Mouse (Mus musculus): Measurements from ENCODE around the gene Tbc1d13. TPM values are rescaled to one million over a fixed set of nuclear protein-coding genes. Genes with fewer than 3 reads are reported as not detected.

The Tbc1d13 gene
- polyA plus RNA-seq, 1 experiment from 2014 or later: 5.4 TPM

- no peaks in the 10 kb centered on the region for H3K4me1 ChIP-seq (ENCODE audit: control insufficient read depth, insufficient read depth, low read length)
- H3K27me3 ChIP-seq (ENCODE audit: control insufficient read depth, insufficient read depth, low read length): no peaks in the 10 kb centered on the region
- 0 out of 2 replicates have a peak, but pooled peaks cover 4% of the 10 kb centered on the region for H3K36me3 ChIP-seq (ENCODE audit: control insufficient read depth, insufficient read depth, low read length)
- no peak overlapping the region for H3K27ac ChIP-seq (ENCODE audit: low read length)
- H3K4me3 ChIP-seq (replicated peaks; ENCODE audit: low read length): no peak overlapping the region
- no peak overlapping the region for H3K4me2 ChIP-seq (ENCODE audit: low read depth, low read length)
- ATAC-seq (ENCODE audit: insufficient read depth, low FRiP score): no peak
- 84% methylated on average over 2 of the region's 2 CpGs for WGBS
- H3K9me3 ChIP-seq (replicated peaks; ENCODE audit: control insufficient read depth, low read length): no peaks in the 10 kb centered on the region
- H3K9ac ChIP-seq (ENCODE audit: low read length): no peak overlapping the region
Observed at GRCm38 (mm10) chr2:30095882-30096527, 37.5 kb upstream of the Tbc1d13 start.

GRCm38 (mm10) chr2:30100214-30100613, 33.3 kb upstream of the Tbc1d13 start:
- peaks cover 29% of the 10 kb centered on the region; the same call in 1 of the 2 replicates for H3K36me3 ChIP-seq (ENCODE audit: control insufficient read depth, insufficient read depth, low read length)
- H3K9ac ChIP-seq (ENCODE audit: low read length): no peak overlapping the region
- ATAC-seq (ENCODE audit: insufficient read depth, low FRiP score): no peak
- no peak overlapping the region for H3K27ac ChIP-seq (ENCODE audit: low read length)
- H3K27me3 ChIP-seq (ENCODE audit: control insufficient read depth, insufficient read depth, low read length): no peaks in the 10 kb centered on the region
- no peak overlapping the region for H3K4me3 ChIP-seq (replicated peaks; ENCODE audit: low read length)
- no peaks in the 10 kb centered on the region for H3K9me3 ChIP-seq (replicated peaks; ENCODE audit: control insufficient read depth, low read length)
- H3K4me2 ChIP-seq (ENCODE audit: low read depth, low read length): no peak overlapping the region
- 67% methylated on average over 4 of the region's 4 CpGs for WGBS
- no peaks in the 10 kb centered on the region for H3K4me1 ChIP-seq (ENCODE audit: control insufficient read depth, insufficient read depth, low read length)

- H3K9me3 ChIP-seq (replicated peaks; ENCODE audit: control insufficient read depth, low read length): no peaks in the 10 kb centered on the region
- no peak overlapping the region for H3K4me3 ChIP-seq (replicated peaks; ENCODE audit: low read length)
- no peaks in the 10 kb centered on the region for H3K4me1 ChIP-seq (ENCODE audit: control insufficient read depth, insufficient read depth, low read length)
- H3K9ac ChIP-seq (ENCODE audit: low read length): no peak overlapping the region
- ATAC-seq (ENCODE audit: insufficient read depth, low FRiP score): no peak
- H3K36me3 ChIP-seq (ENCODE audit: control insufficient read depth, insufficient read depth, low read length): peaks cover 24% of the 10 kb centered on the region
- H3K27me3 ChIP-seq (ENCODE audit: control insufficient read depth, insufficient read depth, low read length): no peaks in the 10 kb centered on the region
- H3K27ac ChIP-seq (ENCODE audit: low read length): no peak overlapping the region
- no peak overlapping the region for H3K4me2 ChIP-seq (ENCODE audit: low read depth, low read length)
Observed at GRCm38 (mm10) chr2:30106364-30106763, 27.2 kb upstream of the Tbc1d13 start.

GRCm38 (mm10) chr2:30107646-30108045, 25.9 kb upstream of the Tbc1d13 start:
- peaks cover 17% of the 10 kb centered on the region for H3K36me3 ChIP-seq (ENCODE audit: control insufficient read depth, insufficient read depth, low read length)
- 89% methylated on average over 5 of the region's 5 CpGs for WGBS

GRCm38 (mm10) chr2:30108260-30108659, 25.3 kb upstream of the Tbc1d13 start:
- no peak overlapping the region for H3K4me3 ChIP-seq (replicated peaks; ENCODE audit: low read length)
- no peak overlapping the region for H3K4me2 ChIP-seq (ENCODE audit: low read depth, low read length)
- peaks cover 12% of the 10 kb centered on the region; the same call in 1 of the 2 replicates for H3K36me3 ChIP-seq (ENCODE audit: control insufficient read depth, insufficient read depth, low read length)
- no peaks in the 10 kb centered on the region for H3K4me1 ChIP-seq (ENCODE audit: control insufficient read depth, insufficient read depth, low read length)
- no peak overlapping the region for H3K9ac ChIP-seq (ENCODE audit: low read length)
- no peak overlapping the region for H3K27ac ChIP-seq (ENCODE audit: low read length)
- no peak for ATAC-seq (ENCODE audit: insufficient read depth, low FRiP score)
- no peaks in the 10 kb centered on the region for H3K9me3 ChIP-seq (replicated peaks; ENCODE audit: control insufficient read depth, low read length)
- no peaks in the 10 kb centered on the region for H3K27me3 ChIP-seq (ENCODE audit: control insufficient read depth, insufficient read depth, low read length)
- 73% methylated on average over 4 of the region's 4 CpGs for WGBS

More at GRCm38 (mm10) chr2:30107646-30108045, 25.9 kb upstream of the Tbc1d13 start:
- H3K9ac ChIP-seq (ENCODE audit: low read length): no peak overlapping the region
- H3K27me3 ChIP-seq (ENCODE audit: control insufficient read depth, insufficient read depth, low read length): no peaks in the 10 kb centered on the region
- no peak for ATAC-seq (ENCODE audit: insufficient read depth, low FRiP score)
- no peaks in the 10 kb centered on the region for H3K9me3 ChIP-seq (replicated peaks; ENCODE audit: control insufficient read depth, low read length)
- no peak overlapping the region for H3K4me2 ChIP-seq (ENCODE audit: low read depth, low read length)
- H3K27ac ChIP-seq (ENCODE audit: low read length): no peak overlapping the region
- H3K4me3 ChIP-seq (replicated peaks; ENCODE audit: low read length): no peak overlapping the region
- H3K4me1 ChIP-seq (ENCODE audit: control insufficient read depth, insufficient read depth, low read length): no peaks in the 10 kb centered on the region

GRCm38 (mm10) chr2:30111500-30111899, 22.0 kb upstream of the Tbc1d13 start:
- no peaks in the 10 kb centered on the region; the same call in 1 of the 2 replicates for H3K36me3 ChIP-seq (ENCODE audit: control insufficient read depth, insufficient read depth, low read length)
- H3K9me3 ChIP-seq (replicated peaks; ENCODE audit: control insufficient read depth, low read length): no peaks in the 10 kb centered on the region
- H3K27ac ChIP-seq (ENCODE audit: low read length): no peak overlapping the region
- no peak overlapping the region for H3K9ac ChIP-seq (ENCODE audit: low read length)
- H3K4me1 ChIP-seq (ENCODE audit: control insufficient read depth, insufficient read depth, low read length): no peaks in the 10 kb centered on the region
- H3K4me3 ChIP-seq (replicated peaks; ENCODE audit: low read length): no peak overlapping the region
- no peak overlapping the region for H3K4me2 ChIP-seq (ENCODE audit: low read depth, low read length)
- no peak for ATAC-seq (ENCODE audit: insufficient read depth, low FRiP score)
- 81% methylated on average over 2 of the region's 2 CpGs for WGBS
- no peaks in the 10 kb centered on the region for H3K27me3 ChIP-seq (ENCODE audit: control insufficient read depth, insufficient read depth, low read length)

- ATAC-seq (ENCODE audit: insufficient read depth, low FRiP score): no peak
- WGBS: 89% methylated on average over 5 of the region's 5 CpGs
- H3K36me3 ChIP-seq (ENCODE audit: control insufficient read depth, insufficient read depth, low read length): no peaks in the 10 kb centered on the region; the same call in 1 of the 2 replicates
Observed at GRCm38 (mm10) chr2:30112564-30112963, 21.0 kb upstream of the Tbc1d13 start.

GRCm38 (mm10) chr2:30119641-30120051, 13.9 kb upstream of the Tbc1d13 start:
- Histone ChIP-seq H3K4me1 (ENCODE audit: control insufficient read depth, insufficient read depth, low read length) (peaks cover 6% of the 10 kb centered on the region), H3K27me3 (ENCODE audit: control insufficient read depth, insufficient read depth, low read length) (no peaks in the 10 kb centered on the region), H3K9ac (ENCODE audit: low read length) (no peak overlapping the region), H3K9me3 (replicated peaks; ENCODE audit: control insufficient read depth, low read length) (no peaks in the 10 kb centered on the region), H3K36me3 (ENCODE audit: control insufficient read depth, insufficient read depth, low read length) (no peaks in the 10 kb centered on the region), H3K4me3 (replicated peaks; ENCODE audit: low read length) (no peak overlapping the region), H3K4me2 (ENCODE audit: low read depth, low read length) (no peak overlapping the region), H3K27ac (ENCODE audit: low read length) (no peak overlapping the region)
- 46% methylated on average over 6 of the region's 6 CpGs for WGBS
- ATAC-seq (ENCODE audit: insufficient read depth, low FRiP score): no peak

More at GRCm38 (mm10) chr2:30112564-30112963, 21.0 kb upstream of the Tbc1d13 start:
- H3K27me3 ChIP-seq (ENCODE audit: control insufficient read depth, insufficient read depth, low read length): no peaks in the 10 kb centered on the region
- H3K9ac ChIP-seq (ENCODE audit: low read length): no peak overlapping the region
- no peaks in the 10 kb centered on the region for H3K4me1 ChIP-seq (ENCODE audit: control insufficient read depth, insufficient read depth, low read length)
- H3K4me3 ChIP-seq (replicated peaks; ENCODE audit: low read length): no peak overlapping the region
- no peak overlapping the region for H3K27ac ChIP-seq (ENCODE audit: low read length)
- no peak overlapping the region for H3K4me2 ChIP-seq (ENCODE audit: low read depth, low read length)
- no peaks in the 10 kb centered on the region for H3K9me3 ChIP-seq (replicated peaks; ENCODE audit: control insufficient read depth, low read length)

- ATAC-seq (ENCODE audit: insufficient read depth, low FRiP score): no peak
- Histone ChIP-seq H3K4me1 (ENCODE audit: control insufficient read depth, insufficient read depth, low read length) (peaks cover 12% of the 10 kb centered on the region), H3K9ac (ENCODE audit: low read length) (no peak overlapping the region), H3K4me3 (replicated peaks; ENCODE audit: low read length) (no peak overlapping the region), H3K36me3 (ENCODE audit: control insufficient read depth, insufficient read depth, low read length) (no peaks in the 10 kb centered on the region), H3K27me3 (ENCODE audit: control insufficient read depth, insufficient read depth, low read length) (no peaks in the 10 kb centered on the region), H3K27ac (ENCODE audit: low read length) (no peak overlapping the region), H3K9me3 (replicated peaks; ENCODE audit: control insufficient read depth, low read length) (no peaks in the 10 kb centered on the region), H3K4me2 (ENCODE audit: low read depth, low read length) (no peak overlapping the region)
- WGBS: 78% methylated on average over 4 of the region's 4 CpGs
Observed at GRCm38 (mm10) chr2:30120269-30120668, 13.3 kb upstream of the Tbc1d13 start.

All from stomach, embryonic 16.5 days (tissue).